Mouse (Mus musculus) spleen, postnatal 14 days (tissue): ENCODE results near the gene Abhd6.
"Not testable (repeated sequence)": the region's sequence is repeated elsewhere in the genome, so short reads cannot be mapped to it uniquely, and the experiment has no call there.

Experiments used
- DNase-seq, 2 experiments: peaks; one replicate each; pipeline ENCODE4 v3.0.0; 2021 to 2022; ENCODE audit warnings: low spot score in 2 of 2

Abhd6 gene

DNA sequence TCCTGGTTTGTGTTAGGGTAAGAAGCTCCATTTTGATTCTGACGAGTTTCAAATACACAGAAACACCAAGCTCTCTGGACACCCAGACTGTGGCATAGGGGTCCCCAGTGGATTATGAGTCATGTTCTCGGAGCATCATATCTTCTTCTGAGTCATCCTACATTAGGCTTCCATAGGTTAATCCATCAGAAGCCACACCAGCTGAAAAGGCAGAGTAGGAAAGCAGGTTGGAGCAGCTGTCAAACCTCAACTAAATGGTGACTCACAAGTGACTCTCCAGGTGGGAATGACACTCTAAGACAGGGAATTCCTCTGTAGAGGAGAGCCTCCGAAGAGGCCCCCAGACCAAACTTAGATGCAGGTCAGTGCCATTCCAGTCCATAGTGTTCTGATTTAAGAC lies 3.7 kb upstream of the Abhd6 start:
- DNase-seq, result no peak

DNA sequence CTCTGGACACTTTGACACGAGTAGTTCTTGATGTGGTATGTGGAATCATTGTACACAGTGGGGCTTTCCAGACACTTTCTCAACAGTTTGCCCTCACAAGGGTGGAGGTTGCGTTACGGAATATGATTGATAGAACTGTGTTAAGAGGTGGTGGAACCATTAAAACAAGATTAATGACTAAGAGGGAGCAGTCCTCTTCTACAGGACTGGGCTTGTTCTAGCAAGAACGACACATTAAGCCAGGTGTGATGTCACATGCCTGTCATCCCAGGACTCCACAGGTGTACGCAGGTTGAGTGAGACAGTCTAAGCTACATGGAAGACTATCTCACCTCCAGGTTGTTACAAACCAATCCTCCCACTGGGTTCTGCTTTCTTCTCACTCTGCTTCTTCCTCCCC lies 3.3 kb upstream of the Abhd6 start:
- no peak for DNase-seq

DNA sequence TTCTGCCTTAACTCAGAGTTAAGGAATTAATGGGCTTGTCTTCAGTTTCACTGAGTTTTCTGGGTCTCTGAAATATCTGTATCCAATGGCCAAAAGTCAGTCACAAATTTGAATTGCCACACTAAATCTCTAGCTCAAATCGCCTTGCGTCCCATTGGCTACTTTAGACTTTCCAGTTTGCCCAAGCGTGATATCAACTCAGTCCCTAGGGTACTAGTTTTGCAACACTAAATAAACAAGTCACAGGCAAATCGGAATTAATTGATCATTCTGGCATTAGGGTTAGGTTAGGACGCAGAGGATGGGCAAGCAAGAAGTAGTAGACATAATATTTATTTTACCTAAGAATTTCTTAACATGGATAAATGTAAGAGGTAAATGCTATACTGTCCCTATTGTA lies 2.5 kb upstream of the Abhd6 start:
- DNase-seq, result no peak

DNA sequence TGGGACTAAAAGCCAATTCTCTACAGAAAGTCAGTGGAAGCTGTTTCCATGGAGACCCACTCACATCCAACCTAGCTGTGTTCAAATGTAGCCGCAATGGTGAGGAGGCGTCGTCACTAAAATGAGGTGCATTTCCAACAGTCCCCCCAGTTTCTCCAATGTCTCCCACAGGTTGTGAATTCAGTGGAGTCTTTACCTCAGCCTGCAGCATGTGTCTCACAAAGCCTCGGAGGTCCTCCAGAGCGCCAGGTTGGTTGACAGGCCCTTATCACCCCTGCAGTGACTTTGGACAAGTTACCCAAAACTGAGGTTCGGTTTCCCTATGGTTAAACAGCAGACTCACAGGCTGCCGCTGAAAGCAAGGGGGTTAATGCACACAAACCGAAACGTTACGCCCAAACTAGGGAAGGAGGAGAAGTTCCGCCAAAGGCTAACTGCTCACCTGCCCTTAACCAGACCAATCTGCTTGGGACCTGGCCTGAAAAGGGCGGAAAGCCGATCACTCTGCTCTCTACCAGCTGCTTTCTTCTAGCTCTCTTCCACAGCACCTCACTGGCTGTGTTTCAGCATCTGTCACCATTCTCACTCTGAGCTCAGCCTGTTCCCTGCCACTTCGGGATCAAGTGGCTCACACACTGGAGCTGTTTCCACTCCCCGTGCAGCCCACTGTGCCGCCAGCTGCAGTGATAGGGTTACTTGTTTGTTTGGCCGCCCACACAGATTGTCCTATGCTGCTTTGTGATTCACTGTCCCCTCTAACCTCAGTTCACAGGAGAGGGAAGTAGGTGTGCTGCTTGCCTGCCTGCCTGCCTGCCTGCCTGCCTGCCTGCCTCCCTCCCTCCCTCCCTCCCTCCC lies 1.6 kb upstream of the Abhd6 start:
- DNase-seq, result no peak

DNA sequence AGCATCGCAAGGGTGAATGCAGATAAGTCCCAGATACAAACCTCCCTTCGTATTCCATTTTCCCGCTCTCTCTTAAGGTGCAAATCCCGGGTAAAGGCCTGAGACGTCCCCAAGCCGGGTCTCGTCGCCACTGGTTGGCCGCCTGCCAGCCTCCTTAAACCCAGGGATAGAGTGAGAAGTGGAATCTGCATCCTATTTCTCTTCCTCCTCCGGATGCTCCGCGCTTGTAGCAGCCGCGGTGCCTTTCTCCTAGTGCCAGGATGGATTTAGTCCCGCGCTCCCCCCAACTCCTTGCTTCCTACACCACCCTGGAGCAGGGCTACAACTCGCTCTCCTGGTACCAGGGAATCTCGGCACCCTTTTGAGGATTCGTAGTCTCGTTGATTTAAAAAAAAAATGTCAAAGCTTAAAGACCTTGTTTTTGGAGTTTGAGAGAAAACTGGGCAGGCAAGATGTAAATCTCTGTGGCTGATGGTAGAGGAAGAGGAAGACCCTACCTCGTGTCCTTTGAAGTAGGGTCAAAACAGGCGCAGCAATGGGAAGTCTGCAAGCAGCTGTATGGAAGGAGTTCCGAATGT lies 480 bp downstream of the Abhd6 start:
- DNase-seq, result no peak

DNA sequence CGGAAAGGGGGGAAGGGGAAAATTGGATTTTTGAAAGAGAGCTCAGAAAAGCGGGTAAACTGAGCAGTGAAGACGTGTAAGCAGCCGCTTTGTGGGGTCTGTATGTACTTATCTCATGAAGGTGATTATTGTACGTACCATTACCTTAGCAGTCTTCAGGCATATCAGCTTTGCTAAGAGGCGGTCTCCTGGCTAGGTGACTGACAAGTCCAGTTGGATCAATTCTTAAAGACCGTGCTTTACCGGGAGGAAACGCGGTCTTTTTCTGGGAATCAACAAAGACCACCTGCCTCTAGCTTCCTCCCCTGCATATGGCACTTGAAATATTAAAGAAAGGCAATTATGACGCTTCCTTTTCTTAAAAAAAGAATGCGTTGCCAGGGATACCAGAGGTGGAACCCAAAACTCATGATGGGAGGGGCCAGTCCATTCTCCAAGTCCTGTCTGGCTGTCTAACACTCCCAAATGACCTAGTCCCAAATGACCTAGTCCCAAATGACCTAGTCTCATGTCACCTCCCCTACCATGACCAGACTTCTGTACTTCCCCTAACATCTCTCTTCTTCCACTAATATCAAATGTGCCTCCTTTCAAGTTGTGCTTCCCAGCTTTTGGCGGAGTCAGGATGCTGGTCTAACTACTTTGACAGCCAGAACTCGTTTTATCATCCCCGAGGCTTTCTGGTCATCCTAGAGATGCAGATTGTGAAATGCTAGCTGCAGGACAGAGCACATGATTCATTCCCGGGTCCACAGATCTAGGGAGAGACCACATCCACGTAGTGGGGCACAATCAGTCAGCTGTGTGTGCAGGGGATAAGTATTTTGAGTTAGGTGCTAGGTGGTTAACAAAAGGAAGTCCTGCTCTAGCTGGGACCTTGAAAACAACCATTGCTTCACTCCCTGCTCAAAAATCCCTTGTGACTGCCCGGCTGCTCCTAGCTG lies 1.3 kb downstream of the Abhd6 start:
- DNase-seq, result no peak

DNA sequence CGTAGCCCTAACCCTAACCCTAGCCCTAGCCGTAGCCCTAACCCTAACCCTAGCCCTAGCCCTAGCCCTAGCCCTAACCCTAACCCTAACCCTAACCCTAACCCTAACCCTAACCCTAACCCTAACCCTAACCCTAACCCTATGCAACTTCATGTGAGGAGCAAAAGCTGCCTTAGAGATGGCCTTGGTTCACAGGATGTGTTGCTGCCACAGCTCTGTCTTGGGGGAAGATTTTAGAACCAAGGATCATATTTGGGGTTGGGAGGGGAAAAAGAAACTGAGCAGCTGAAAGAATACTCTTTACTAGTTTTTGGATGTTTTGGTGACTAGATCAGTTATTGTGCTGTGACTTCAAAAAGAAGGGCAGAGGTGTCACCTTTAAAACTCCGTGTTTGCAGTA lies 3.4 kb downstream of the Abhd6 start:
- not testable (repeated sequence) for DNase-seq

DNA sequence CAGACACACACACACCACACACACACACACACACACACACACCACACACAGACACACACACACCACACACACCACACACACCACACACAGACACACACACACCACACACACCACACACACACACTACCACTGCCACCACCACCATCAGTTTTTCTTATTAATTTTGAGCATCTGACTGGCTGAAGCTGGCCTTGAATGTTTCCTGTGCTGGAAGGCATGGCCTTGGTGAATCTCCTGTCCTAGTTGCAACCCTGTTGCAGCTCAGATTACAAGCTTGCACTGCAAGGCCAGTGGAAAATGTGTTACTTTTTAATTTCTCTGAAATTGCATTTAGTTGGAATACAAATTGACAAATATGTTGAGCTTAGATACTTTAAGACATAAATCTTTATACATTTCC lies 4.4 kb downstream of the Abhd6 start:
- DNase-seq, result no peak

DNA sequence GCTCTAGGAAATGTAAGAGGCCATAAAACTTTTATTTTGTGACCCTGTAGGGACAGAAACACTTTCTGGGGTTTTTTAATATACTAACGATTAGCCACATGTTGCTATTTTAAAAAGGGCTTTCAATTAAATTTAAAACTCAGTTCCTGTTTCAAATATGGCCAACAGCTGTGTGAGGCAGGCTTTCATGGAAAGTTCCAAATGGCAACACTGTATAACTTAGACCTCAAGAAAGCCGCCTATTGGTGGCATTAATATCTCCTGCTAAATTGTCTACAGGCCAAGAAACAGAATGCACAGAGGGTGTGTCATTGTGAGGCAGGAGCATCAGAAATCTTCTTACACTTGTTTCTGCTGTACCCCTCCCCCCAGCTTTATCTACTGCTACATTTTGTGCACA lies 4.8 kb downstream of the Abhd6 start:
- DNase-seq, result no peak

DNA sequence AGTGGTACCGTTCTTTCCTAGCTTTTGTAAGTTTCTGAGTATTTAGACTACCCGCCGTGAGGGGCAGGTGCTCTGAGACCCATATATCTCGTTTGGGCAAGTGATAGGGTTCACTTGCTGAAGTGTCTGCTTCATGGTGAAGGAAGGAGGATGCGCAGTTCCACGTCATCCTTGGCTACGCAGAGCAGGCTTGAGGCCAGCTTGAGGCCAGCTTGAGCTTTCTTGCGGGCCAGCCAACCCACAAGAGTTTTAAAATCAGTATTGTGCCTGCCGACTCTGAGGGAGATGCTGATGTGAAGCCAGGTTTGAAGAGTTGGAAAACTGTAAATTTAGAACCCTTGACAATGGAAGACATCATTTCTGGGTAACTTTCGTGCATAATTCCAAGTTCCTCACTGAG lies 5.2 kb downstream of the Abhd6 start:
- DNase-seq, result no peak

DNA sequence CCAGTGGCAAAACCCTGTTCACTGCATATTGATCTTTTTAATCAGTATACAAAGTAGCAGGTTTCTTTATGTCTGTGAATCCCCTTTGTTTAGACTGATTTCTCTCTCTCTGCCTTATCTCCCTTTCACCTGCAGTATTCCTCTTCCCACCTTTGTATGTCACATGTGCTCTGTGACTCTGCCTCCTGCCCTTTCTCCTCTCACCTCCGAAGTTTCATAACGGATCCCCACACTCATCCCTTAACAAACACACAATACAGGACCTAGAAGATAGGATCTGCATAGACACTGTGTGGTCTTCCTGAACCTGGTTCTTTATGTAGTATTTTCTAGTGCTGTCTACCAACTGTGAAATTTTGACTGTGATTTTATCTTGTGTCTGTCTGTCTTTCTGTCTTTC lies 8.6 kb downstream of the Abhd6 start:
- DNase-seq, result no peak

DNA sequence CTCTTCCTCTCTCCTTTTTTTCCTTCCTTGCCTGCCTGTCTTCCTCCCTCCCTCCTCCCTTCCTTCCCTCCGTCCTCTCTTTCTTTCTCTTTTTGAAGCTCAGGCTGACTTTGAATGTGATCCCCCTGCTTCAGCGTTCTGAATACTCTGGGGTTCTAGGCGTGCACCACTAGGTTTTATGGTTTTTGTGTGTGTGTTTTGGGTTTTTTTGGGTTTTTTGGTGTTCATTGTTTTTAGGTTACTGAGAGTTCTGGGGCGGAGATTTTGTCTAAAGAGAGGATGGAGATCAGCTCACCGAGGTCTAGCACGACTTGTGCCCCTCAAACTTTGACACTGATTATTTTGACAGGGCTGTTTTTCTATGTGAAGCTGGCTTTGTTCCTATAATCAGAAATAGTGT lies 9.2 kb downstream of the Abhd6 start:
- no peak for DNase-seq

DNA sequence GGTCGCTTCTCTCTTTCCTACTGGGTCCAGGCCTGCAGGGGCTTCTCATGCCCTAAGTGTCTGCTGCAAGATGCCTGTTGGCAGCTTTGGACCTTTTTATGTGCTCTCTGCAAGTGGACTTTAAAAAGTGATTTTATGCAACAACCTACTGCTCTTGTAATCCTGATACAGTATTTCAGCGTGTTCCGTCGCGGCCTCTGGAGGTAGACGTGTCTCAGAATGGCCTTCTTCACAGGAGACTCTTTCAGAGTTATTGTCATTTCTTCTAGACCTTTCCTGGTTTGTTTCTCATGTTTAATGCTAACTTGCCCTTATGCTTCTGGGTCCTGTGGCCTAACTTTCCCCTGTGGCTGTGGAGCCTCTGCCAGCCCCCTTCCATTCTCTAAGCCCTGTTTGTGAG lies 13.1 kb downstream of the Abhd6 start:
- no peak for DNase-seq

DNA sequence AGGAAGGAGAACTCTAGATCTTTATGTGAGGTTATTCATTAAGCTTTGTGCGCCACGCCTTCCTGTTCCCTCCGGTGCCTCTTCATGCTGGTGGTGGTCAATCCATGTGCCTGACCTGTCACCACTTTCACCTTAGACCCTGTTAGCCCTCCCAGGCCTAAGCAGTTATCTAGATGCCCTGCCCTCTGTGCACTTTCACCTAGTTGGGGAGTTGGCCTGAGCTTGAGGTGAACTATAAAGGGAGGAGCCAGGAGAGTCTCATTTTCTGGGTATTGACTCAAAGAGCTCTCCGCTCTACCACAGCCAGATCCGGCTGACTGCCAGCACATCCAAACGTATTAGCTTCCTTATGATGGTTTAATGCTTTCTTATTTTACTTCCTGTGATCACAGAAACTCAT lies 13.6 kb downstream of the Abhd6 start:
- DNase-seq, result no peak

DNA sequence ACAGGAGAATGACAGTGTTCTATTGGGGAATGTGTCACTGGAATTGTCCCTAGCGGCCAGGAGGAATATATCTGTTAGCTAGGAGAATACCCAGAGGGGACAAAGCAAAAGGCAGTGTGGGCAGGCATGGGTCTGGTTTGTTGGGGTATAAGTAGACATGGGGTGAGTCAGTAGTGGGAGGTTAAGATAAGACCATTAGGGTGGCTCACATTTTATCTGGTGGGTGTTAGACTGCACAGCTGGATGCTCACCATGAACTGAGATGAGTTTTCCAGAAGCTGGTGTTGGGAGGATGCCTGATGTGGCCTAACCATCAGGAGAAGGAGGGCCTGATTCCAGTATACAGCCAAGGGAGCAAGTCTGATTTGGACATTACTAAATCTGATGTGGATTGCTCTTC lies 14.2 kb downstream of the Abhd6 start:
- DNase-seq, result no peak

DNA sequence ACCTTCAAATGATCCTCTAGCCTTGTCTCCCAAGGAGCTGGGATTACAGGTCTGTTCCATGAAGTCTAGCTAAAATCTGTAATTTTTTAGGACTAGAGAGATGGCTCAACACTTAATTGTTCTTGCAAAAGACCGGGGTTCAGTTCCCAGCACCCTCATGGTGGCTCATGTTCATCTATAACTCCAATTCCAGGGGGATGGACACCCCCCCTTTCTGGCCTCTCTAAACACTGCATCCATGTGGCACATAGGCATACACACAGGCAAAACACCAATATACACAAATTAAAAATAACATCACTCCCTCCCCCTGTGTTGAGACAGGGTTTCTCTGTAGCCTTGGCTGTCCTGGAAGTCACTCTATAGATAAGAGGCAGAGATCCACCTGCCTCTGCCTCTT lies 17.3 kb downstream of the Abhd6 start:
- DNase-seq, result no peak

DNA sequence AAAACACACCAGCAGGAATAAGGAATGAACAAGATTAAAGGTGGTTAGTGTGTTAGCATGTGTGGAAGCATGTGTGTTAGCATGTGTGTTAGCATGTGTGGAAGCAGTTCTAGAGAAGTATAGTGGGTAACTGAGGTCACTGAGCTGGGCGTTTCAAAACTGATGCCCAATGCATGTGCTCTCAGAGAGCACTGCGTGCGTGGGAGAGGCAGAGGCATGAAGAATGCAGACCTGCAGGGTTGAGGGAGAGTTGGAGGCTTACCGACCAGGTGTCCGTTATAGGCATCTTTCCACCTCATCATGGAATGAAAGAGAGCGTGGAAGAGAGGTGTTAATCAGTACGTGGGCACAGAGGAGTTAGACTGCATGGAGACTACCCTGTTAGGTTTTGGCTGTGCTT lies 17.8 kb downstream of the Abhd6 start:
- DNase-seq, result no peak

DNA sequence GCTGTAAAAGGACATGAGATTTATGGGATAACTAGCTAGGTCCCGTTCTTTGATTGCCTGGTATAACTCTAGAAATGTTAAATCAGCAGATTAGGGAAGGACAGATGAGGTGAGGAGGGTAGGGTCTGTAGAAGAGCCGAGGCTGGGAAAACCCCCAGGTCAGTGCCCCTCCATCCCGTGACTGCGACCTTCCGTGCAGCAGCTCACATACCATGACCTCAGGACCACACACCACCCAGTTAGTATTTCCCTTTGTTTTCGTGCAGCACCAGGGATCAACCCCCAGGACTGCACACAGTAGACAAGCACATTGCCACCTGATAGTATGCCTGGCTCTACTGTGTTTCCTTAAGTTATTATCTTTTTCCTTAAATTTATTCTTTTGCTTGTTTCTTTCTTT lies 21.8 kb downstream of the Abhd6 start:
- no peak for DNase-seq

DNA sequence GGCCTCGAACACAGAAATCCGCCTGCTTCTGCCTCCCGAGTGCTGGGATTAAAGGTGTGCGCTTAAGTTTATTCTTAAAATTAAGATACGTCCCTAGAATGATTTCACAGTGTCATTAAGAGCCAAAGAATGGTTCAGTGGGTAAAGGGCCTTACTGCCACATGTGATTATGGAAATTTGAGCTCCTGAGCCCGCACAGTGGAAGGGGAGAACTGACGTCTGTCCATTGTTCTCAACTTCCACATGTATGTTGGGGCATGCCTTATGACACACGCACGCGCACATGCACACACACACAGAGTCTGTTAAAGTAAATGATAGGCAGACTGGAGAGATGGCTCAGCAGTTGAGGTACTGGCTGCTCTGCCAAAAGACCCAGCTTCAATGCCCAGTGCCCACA lies 22.2 kb downstream of the Abhd6 start:
- no peak for DNase-seq

DNA sequence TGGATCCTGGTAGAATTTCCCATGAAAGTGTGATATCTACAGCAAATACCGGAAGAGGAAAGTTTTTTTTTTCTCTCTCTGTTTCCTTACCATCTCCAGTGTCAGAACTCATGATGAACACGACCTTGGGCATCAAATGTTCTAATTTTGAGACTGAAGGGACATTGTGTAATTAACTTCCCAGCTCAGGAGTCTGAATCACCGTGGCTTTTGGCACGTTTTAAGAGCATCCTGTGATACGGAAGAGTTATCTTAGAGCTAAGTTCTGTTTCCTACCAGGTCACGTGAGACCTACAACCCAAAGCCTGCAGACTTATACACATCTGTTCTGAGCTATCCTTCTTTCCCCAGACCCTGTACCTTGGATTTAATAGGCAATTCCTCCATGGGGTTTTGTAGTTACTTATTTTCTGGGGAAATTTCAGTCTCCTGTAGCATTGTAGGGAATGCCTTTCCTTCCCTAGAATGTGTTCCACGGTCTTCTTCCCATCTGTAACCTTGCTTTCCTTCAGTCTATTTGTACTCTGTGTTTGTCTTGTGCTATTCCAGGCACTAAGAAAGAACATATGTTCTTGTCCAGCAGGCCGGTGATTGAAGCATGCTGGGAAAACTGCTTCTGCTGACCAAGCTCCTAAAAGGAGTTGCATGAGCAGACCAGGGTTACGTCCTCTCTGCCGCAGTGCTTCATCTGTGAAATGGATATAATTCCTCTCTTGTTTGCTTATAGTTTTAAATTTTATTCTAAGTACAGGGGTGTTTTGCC lies 24.2 kb downstream of the Abhd6 start:
- DNase-seq, result no peak

DNA sequence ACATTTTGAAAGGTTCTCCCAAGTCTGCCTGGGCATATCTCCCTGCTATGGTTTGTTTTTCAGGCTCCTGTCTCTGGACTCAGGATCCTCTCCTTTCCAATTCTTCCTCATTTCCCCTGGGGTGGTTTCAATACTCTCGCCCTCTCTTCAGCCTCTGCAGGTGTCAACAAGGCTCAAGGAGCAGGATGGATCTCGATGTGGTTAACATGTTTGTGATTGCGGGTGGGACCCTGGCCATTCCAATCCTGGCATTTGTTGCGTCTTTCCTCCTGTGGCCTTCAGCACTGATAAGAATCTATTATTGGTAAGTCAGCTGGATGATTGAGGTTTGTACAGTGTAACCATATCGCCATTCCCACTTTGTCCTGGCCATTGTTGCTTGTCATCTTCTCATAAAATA lies 25.4 kb downstream of the Abhd6 start:
- no peak for DNase-seq

DNA sequence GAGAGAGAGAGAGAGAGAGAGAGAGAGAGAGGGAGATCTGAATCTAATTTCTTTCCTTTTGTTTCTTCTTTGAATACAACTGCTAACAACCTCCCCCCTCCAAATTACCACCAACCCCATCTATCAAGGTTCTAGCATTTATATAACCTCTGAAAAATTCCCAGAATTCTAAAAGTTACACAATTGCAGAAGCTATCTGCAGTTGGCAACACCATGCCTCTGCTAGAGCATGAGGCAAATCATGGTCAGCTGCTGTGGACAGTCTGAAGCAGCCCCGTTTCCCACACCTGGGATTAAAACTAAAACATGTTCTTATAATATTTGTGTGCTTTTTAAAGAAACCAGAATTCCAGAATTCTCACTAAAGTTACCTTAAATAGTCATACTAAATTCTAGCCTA lies 27.1 kb downstream of the Abhd6 start:
- DNase-seq, result no peak
